Mouse (Mus musculus): ENCODE data around the gene Steap1. TPM values are rescaled to one million over a fixed set of nuclear protein-coding genes. Genes with fewer than 3 reads are reported as not detected.

The Steap1 gene
- total RNA-seq, 2 experiments from 2014 or later = not detected

GRCm38 (mm10) chr5:5688945-5689540 lies 60.1 kb downstream of the Steap1 start:
- ATAC-seq (replicated peaks; ENCODE audit: low FRiP score, poor library complexity, severe bottlenecking) = no peak

- ATAC-seq (replicated peaks; ENCODE audit: low FRiP score, poor library complexity, severe bottlenecking) = no peak
Measured at GRCm38 (mm10) chr5:5688228-5688627, 60.9 kb downstream of the Steap1 start.

- ATAC-seq (replicated peaks; ENCODE audit: low FRiP score, poor library complexity, severe bottlenecking) = no peak
Measured at GRCm38 (mm10) chr5:5686973-5687372, 62.2 kb downstream of the Steap1 start.

Other genes with a start within 250 kb of the Steap1 start
- 0.42 TPM in 1 of 2 replicates, not detected in the other for gene Cldn12, start 234.4 kb downstream of the Steap1 start, total RNA-seq (2015; ENCODE audit: low replicate concordance)
- gene Cldn12, start 234.4 kb downstream of the Steap1 start, total RNA-seq (2017; ENCODE audit: low replicate concordance) = 0.98 and 1.2 TPM in 2 replicates
- 2.7 and 10.6 TPM in 2 replicates for gene Gtpbp10, start 189.8 kb downstream of the Steap1 start, total RNA-seq (2015; ENCODE audit: low replicate concordance)
- 3.8 and 5.0 TPM in 2 replicates for gene Gtpbp10, start 189.8 kb downstream of the Steap1 start, total RNA-seq (2017; ENCODE audit: low replicate concordance)
- not detected in 2 replicates for gene Gm8773, start 175.5 kb downstream of the Steap1 start, total RNA-seq (2015; ENCODE audit: low replicate concordance)
- not detected in 2 replicates for gene Gm8773, start 175.5 kb downstream of the Steap1 start, total RNA-seq (2017; ENCODE audit: low replicate concordance)
- gene Cfap69, start 85.1 kb downstream of the Steap1 start, total RNA-seq (2015; ENCODE audit: low replicate concordance) = not detected in 2 replicates
- 4.6 TPM in 1 of 2 replicates, not detected in the other for gene Cfap69, start 85.1 kb downstream of the Steap1 start, total RNA-seq (2017; ENCODE audit: low replicate concordance)
- not detected in 2 replicates for gene Steap2, start 54.7 kb downstream of the Steap1 start, total RNA-seq (2015; ENCODE audit: low replicate concordance)
- gene Steap2, start 54.7 kb downstream of the Steap1 start, total RNA-seq (2017; ENCODE audit: low replicate concordance) = not detected in 2 replicates